Mouse (Mus musculus): ENCODE measurements around the gene Glis1. TPM values are rescaled to one million over a fixed set of nuclear protein-coding genes. Genes with fewer than 3 reads are reported as not detected.

Glis1 gene
- polyA plus RNA-seq, 1 experiment from 2014 or later, result 6.8 TPM

- Histone ChIP-seq H3K4me3 (ENCODE audit: low read depth, low read length) (no peak overlapping the region), H3K27ac (replicated peaks; ENCODE audit: low read depth, low read length) (no peak overlapping the region), H3K36me3 (ENCODE audit: control insufficient read depth, insufficient read depth, low read length) (no peaks in the 10 kb centered on the region), H3K4me1 (ENCODE audit: control insufficient read depth, insufficient read depth, low read length) (peaks cover 13% of the 10 kb centered on the region), H3K27me3 (ENCODE audit: control insufficient read depth, insufficient read depth, low read length) (0 out of 2 replicates have a peak, but pooled peaks cover 2% of the 10 kb centered on the region), H3K9ac (ENCODE audit: low read length) (no peak overlapping the region), H3K9me3 (ENCODE audit: control insufficient read depth, low read length) (no peaks in the 10 kb centered on the region), H3K4me2 (ENCODE audit: low read depth, severe bottlenecking) (no peak overlapping the region)
- ATAC-seq (ENCODE audit: insufficient number of reproducible peaks, low FRiP score, low TSS enrichment, low read depth) (no peak), DNase-seq (ENCODE audit: low spot score) (no peak)
- whole genome bisulfite sequencing, result 80% methylated on average over 5 of the region's 5 CpGs
Measured at GRCm38 (mm10) chr4:107653280-107653643, 218.9 kb downstream of the Glis1 start.

GRCm38 (mm10) chr4:107660649-107661048 is 226.3 kb downstream of the Glis1 start:
- H3K9ac ChIP-seq (ENCODE audit: low read length), result no peak overlapping the region
- H3K4me3 ChIP-seq (ENCODE audit: low read depth, low read length), result no peak overlapping the region
- H3K36me3 ChIP-seq (ENCODE audit: control insufficient read depth, insufficient read depth, low read length), result no peaks in the 10 kb centered on the region
- DNase-seq (ENCODE audit: low spot score), result no peak
- ATAC-seq (ENCODE audit: insufficient number of reproducible peaks, low FRiP score, low TSS enrichment, low read depth), result no peak
- WGBS, result 90% methylated on average over 11 of the region's 11 CpGs
- H3K27ac ChIP-seq (replicated peaks; ENCODE audit: low read depth, low read length), result no peak overlapping the region
- H3K4me2 ChIP-seq (ENCODE audit: low read depth, severe bottlenecking), result no peak overlapping the region
- H3K27me3 ChIP-seq (ENCODE audit: control insufficient read depth, insufficient read depth, low read length), result no peaks in the 10 kb centered on the region
- no peaks in the 10 kb centered on the region for H3K4me1 ChIP-seq (ENCODE audit: control insufficient read depth, insufficient read depth, low read length)
- no peaks in the 10 kb centered on the region for H3K9me3 ChIP-seq (ENCODE audit: control insufficient read depth, low read length)

- Histone ChIP-seq H3K4me1 (ENCODE audit: control insufficient read depth, insufficient read depth, low read length) (no peaks in the 10 kb centered on the region), H3K9me3 (ENCODE audit: control insufficient read depth, low read length) (no peaks in the 10 kb centered on the region), H3K4me3 (ENCODE audit: low read depth, low read length) (no peak overlapping the region), H3K27me3 (ENCODE audit: control insufficient read depth, insufficient read depth, low read length) (peaks cover 4% of the 10 kb centered on the region; the same call in 1 of the 2 replicates), H3K9ac (ENCODE audit: low read length) (no peak overlapping the region), H3K4me2 (ENCODE audit: low read depth, severe bottlenecking) (no peak overlapping the region), H3K27ac (replicated peaks; ENCODE audit: low read depth, low read length) (no peak overlapping the region), H3K36me3 (ENCODE audit: control insufficient read depth, insufficient read depth, low read length) (no peaks in the 10 kb centered on the region)
- ATAC-seq (ENCODE audit: insufficient number of reproducible peaks, low FRiP score, low TSS enrichment, low read depth), result no peak
- DNase-seq (ENCODE audit: low spot score), result no peak
- 92% methylated on average over 2 of the region's 2 CpGs for WGBS
Measured at GRCm38 (mm10) chr4:107668514-107668913, 234.1 kb downstream of the Glis1 start.

DNA sequence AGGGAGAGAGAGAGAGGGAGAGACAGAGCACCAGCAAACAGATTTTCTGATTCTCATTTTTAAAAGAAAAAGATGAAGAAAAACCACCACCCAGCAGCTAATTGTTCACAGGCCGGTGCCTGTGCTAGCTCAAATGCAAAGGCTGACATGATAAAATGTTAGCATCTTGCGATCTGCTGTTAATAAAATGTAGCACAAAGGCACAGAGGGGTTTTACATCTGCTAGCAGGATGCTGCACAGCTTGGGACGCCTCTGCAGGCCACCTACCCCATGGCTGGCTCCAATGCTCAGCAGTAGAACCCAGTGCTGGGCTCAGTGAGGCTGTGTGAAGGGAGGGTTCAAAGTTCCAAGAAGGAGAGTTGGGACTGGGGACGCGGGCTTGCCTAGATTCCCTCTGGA is 236.3 kb downstream of the Glis1 start:
- Histone ChIP-seq H3K27me3 (ENCODE audit: control insufficient read depth, insufficient read depth, low read length) (peaks cover 4% of the 10 kb centered on the region; the same call in 1 of the 2 replicates), H3K9ac (ENCODE audit: low read length) (no peak overlapping the region), H3K4me1 (ENCODE audit: control insufficient read depth, insufficient read depth, low read length) (no peaks in the 10 kb centered on the region), H3K9me3 (ENCODE audit: control insufficient read depth, low read length) (no peaks in the 10 kb centered on the region), H3K4me2 (ENCODE audit: low read depth, severe bottlenecking) (no peak overlapping the region), H3K27ac (replicated peaks; ENCODE audit: low read depth, low read length) (no peak overlapping the region), H3K36me3 (ENCODE audit: control insufficient read depth, insufficient read depth, low read length) (no peaks in the 10 kb centered on the region), H3K4me3 (ENCODE audit: low read depth, low read length) (no peak overlapping the region)
- DNase-seq (ENCODE audit: low spot score), result no peak
- ATAC-seq (ENCODE audit: insufficient number of reproducible peaks, low FRiP score, low TSS enrichment, low read depth), result no peak
- WGBS, result 58% methylated on average over 5 of the region's 5 CpGs

DNA sequence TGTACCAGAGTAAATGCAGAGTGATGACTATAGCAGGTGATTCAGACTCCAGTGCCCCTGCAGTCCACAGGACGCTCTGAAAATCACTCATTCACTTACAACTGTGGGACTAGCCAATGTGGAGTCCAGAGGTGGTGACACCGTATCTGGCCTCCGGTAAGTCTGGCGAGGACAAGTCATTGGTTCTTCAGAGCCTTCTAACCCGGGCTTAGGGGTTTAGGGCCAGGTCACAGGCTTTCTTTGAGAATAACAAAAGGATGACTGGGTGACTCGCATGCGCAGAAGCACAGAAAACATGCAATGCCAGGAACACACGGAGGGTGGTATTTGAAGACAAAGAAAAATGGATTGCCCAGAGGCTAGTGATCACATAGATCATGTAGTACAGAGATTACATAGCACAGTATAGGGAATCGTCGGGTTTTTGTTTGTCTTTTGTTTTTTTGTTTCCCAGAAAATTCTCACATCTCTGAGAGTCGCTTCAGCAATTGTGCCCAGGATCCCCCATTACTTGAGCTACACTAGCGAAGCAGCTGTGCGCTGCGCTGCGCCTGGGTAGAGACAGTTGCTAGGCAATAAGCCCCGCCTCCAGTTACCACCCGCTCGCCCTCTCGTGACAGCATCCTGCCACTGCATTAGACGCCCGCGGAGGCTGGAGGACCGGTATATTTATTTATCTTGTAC is 239.4 kb downstream of the Glis1 start:
- Histone ChIP-seq H3K27ac (replicated peaks; ENCODE audit: low read depth, low read length) (no peak overlapping the region), H3K4me2 (ENCODE audit: low read depth, severe bottlenecking) (peak overlapping the region; percentile 27; the same call in 1 of the 2 replicates), H3K4me1 (ENCODE audit: control insufficient read depth, insufficient read depth, low read length) (no peaks in the 10 kb centered on the region), H3K36me3 (ENCODE audit: control insufficient read depth, insufficient read depth, low read length) (no peaks in the 10 kb centered on the region), H3K9ac (ENCODE audit: low read length) (no peak overlapping the region), H3K4me3 (ENCODE audit: low read depth, low read length) (no peak overlapping the region), H3K9me3 (ENCODE audit: control insufficient read depth, low read length) (no peaks in the 10 kb centered on the region), H3K27me3 (ENCODE audit: control insufficient read depth, insufficient read depth, low read length) (peaks cover 4% of the 10 kb centered on the region; the same call in 1 of the 2 replicates)
- ATAC-seq (ENCODE audit: insufficient number of reproducible peaks, low FRiP score, low TSS enrichment, low read depth) (peak; percentile 85; the same call in 1 of the 2 replicates), DNase-seq (ENCODE audit: low spot score) (peak; percentile 95)
- WGBS, result 20% methylated on average over 23 of the region's 23 CpGs

- H3K4me3 ChIP-seq (ENCODE audit: low read depth, low read length), result no peak overlapping the region
- peak overlapping the region; percentile 27; the same call in 1 of the 2 replicates for H3K4me2 ChIP-seq (ENCODE audit: low read depth, severe bottlenecking)
- H3K36me3 ChIP-seq (ENCODE audit: control insufficient read depth, insufficient read depth, low read length), result no peaks in the 10 kb centered on the region
- no peak overlapping the region for H3K9ac ChIP-seq (ENCODE audit: low read length)
- no peaks in the 10 kb centered on the region for H3K4me1 ChIP-seq (ENCODE audit: control insufficient read depth, insufficient read depth, low read length)
- no peaks in the 10 kb centered on the region for H3K9me3 ChIP-seq (ENCODE audit: control insufficient read depth, low read length)
- H3K27ac ChIP-seq (replicated peaks; ENCODE audit: low read depth, low read length), result no peak overlapping the region
- WGBS, result 30% methylated on average over 5 of the region's 5 CpGs
- DNase-seq (ENCODE audit: low spot score) (no peak), ATAC-seq (ENCODE audit: insufficient number of reproducible peaks, low FRiP score, low TSS enrichment, low read depth) (no peak)
- peaks cover 4% of the 10 kb centered on the region; the same call in 1 of the 2 replicates for H3K27me3 ChIP-seq (ENCODE audit: control insufficient read depth, insufficient read depth, low read length)
Measured at GRCm38 (mm10) chr4:107674322-107674644, 239.9 kb downstream of the Glis1 start.

GRCm38 (mm10) chr4:107675645-107676044 is 241.3 kb downstream of the Glis1 start:
- 70% methylated on average over 10 of the region's 10 CpGs for WGBS
- H3K27ac ChIP-seq (replicated peaks; ENCODE audit: low read depth, low read length), result no peak overlapping the region
- no peaks in the 10 kb centered on the region for H3K36me3 ChIP-seq (ENCODE audit: control insufficient read depth, insufficient read depth, low read length)
- ATAC-seq (ENCODE audit: insufficient number of reproducible peaks, low FRiP score, low TSS enrichment, low read depth) (no peak), DNase-seq (ENCODE audit: low spot score) (no peak)
- peaks cover 4% of the 10 kb centered on the region for H3K27me3 ChIP-seq (ENCODE audit: control insufficient read depth, insufficient read depth, low read length)
- H3K4me1 ChIP-seq (ENCODE audit: control insufficient read depth, insufficient read depth, low read length), result no peaks in the 10 kb centered on the region
- no peaks in the 10 kb centered on the region for H3K9me3 ChIP-seq (ENCODE audit: control insufficient read depth, low read length)
- H3K9ac ChIP-seq (ENCODE audit: low read length), result no peak overlapping the region
- H3K4me3 ChIP-seq (ENCODE audit: low read depth, low read length), result no peak overlapping the region
- H3K4me2 ChIP-seq (ENCODE audit: low read depth, severe bottlenecking), result no peak overlapping the region

- Histone ChIP-seq H3K27me3 (ENCODE audit: control insufficient read depth, insufficient read depth, low read length) (no peaks in the 10 kb centered on the region; the same call in 1 of the 2 replicates), H3K9ac (ENCODE audit: low read length) (no peak overlapping the region), H3K36me3 (ENCODE audit: control insufficient read depth, insufficient read depth, low read length) (no peaks in the 10 kb centered on the region), H3K9me3 (ENCODE audit: control insufficient read depth, low read length) (no peaks in the 10 kb centered on the region), H3K4me2 (ENCODE audit: low read depth, severe bottlenecking) (no peak overlapping the region), H3K4me1 (ENCODE audit: control insufficient read depth, insufficient read depth, low read length) (peaks cover 5% of the 10 kb centered on the region; the same call in 1 of the 2 replicates), H3K4me3 (ENCODE audit: low read depth, low read length) (no peak overlapping the region), H3K27ac (replicated peaks; ENCODE audit: low read depth, low read length) (no peak overlapping the region)
- DNase-seq (ENCODE audit: low spot score) (no peak), ATAC-seq (ENCODE audit: insufficient number of reproducible peaks, low FRiP score, low TSS enrichment, low read depth) (no peak)
- WGBS, result 59% methylated on average over 15 of the region's 15 CpGs
Measured at GRCm38 (mm10) chr4:107680311-107681098, 246.1 kb downstream of the Glis1 start.

All from limb, embryonic 11.5 days (tissue).